Mouse (Mus musculus): Measurements from ENCODE around the gene Usp48.

The Usp48 gene

DNA sequence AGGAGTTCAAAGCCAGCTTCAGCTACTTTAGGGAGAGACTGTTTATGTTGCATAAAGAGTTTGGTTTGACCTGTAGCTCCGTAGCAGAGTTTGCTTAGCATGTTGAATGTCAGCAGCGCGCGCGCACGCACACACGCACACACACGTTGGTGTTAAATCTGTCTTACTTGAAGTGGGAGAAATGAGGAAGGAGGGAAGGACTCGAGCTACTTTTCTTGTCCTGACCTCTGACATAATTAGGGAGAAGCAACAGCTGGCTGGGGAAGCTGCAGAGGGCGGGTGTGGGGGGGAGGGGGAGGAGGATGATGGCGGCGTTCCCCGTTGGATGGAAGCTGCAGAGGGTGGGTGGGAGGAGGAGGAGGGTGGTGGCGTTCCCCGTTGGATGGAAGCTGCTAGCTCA lies 16.7 kb downstream of the Usp48 start:
- no peak for DNase-seq

- DNase-seq = no peak
Observed at GRCm38 (mm10) chr4:137622847-137623246, 29.3 kb downstream of the Usp48 start.

- DNase-seq = no peak
Observed at GRCm38 (mm10) chr4:137627476-137628235, 34.1 kb downstream of the Usp48 start.

- DNase-seq = no peak
Observed at GRCm38 (mm10) chr4:137628400-137628799, 34.8 kb downstream of the Usp48 start.

DNA sequence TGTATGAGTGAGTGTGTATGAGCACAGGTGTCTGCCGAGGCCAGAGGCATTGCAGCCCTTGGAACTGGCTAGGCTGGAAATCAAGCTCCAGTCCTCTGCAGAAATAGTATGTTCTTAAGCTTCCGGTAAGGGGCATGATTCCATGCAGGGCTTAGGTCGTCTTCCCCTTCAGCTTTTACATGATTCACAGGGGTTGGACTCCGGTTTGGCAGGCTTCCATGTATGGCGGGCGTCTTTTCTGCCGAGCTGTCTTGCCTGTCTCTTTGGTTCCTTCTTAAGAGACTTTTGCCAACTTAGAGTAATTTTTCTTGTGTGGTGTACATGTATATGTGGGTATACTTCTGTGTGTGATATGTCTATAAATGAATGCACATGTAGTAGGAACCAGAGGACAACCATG lies 35.8 kb downstream of the Usp48 start:
- DNase-seq = peak; percentile 21

DNA sequence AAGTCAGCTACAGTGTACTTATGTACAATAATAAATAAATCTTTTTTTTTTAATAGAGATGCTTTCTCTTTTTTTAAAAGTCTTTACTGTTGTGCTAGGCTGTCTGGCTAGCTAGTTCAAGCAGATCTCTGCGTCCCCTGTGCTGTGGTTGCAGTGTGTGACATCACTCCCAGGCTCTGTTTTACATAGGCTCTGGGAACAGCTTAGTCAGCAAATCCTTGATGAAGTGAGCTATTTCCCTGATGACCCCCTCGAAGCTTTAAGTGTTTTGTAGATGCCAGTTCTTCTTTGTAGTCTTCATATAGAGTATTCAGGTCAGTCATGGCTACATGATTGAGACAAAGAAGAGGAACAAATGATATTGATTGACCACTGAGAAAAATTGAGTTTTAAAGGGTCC lies 36.6 kb downstream of the Usp48 start:
- no peak for DNase-seq

DNA sequence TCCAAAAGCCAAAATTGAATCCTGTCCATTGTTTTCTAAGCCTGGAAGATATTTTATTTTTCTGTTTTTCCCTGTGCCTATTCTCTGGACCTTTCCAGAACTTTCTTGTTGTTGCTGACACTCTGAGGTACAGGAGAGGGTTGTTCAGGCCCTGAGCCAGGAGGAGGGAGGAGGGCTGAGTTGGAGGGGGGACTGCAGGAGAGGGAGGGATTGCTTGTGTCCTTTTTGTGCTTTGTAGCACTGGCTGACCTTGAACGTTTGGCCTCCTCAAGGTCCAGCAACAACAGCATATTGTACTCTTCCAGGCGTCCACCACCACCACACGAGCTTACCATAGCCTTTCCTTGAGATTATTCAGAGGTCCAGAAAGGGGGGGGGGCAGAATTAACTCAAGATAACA lies 38.0 kb downstream of the Usp48 start:
- DNase-seq = no peak

DNA sequence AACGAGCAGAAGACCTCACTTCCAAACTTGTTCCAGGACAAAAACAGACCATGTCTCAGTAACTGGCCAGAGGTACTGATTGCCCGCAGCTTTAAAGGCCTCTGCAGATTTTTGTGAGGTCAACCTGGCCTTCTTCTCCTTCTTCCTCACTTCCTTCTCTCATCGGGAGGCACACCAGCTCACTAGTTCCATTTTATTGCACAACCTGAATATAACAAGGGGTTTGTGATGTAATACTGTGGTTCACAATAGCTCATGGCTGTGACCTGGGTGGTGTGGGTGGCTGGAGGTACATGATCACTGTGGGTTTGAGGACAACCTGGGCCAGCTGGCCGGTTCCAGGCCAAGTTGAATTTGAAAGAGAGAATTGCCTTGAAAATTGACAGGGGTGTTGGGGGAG lies 39.8 kb downstream of the Usp48 start:
- DNase-seq = no peak

GRCm38 (mm10) chr4:137636597-137636996 lies 43.0 kb downstream of the Usp48 start:
- no peak for DNase-seq

DNA sequence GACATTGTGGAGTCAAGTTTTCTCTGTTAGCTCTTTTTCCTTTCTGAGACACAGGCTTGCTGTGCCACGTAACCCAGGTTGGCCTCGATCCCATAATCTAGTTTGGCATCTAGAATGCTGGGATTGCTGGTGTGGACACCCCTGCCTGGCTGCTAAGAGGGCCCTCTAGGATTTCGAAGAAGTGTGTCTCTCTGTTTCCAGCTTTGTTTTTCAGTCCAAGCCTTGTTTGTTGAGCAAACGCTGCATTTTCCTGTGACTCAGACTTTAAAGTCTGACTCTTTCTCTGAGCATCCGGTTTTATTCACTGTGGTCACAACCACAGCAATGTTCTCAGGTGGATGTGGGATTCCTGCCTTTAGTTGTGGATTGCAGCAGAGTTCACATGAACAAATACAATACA lies 48.0 kb downstream of the Usp48 start:
- DNase-seq = no peak

DNA sequence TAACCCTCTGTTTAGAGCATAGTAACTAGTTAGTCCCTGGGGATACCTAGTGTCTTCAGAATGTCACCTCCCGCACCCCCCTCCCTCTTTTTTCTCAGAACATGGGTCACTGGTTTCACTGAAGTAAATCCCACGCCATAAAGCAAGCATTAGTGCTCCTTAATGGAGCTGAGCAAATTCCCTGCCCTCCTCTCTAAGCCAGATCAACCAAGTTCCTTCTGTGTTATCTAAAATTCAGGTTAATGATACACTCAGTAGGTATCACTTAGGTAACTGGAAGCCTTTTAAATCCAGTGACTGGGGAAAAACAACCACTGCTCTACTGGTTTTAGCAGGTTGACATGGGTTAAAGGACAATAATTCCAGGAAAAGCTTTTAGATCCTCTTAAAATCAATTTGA lies 48.5 kb downstream of the Usp48 start:
- DNase-seq = no peak

DNA sequence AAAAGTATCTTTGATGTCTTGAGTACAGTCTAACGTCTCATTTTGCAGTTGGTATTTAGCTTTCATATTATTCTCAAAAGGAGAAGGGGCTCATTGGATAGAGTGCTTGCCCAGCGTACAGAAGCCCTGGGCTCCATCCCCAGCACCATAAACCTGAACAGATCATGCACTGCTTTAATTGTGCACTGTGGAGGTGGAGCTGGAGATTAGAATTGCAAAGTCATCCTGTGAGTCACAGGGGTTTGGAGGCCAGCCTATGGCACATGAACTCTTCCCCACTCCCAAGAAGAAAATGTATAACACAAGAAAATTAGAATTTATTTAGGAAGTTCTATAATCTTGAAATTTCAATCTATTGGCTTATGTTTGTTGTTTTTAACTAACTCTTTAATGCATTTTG lies 49.9 kb downstream of the Usp48 start:
- DNase-seq = no peak

GRCm38 (mm10) chr4:137646262-137646661 lies 52.7 kb downstream of the Usp48 start:
- DNase-seq = no peak

DNA sequence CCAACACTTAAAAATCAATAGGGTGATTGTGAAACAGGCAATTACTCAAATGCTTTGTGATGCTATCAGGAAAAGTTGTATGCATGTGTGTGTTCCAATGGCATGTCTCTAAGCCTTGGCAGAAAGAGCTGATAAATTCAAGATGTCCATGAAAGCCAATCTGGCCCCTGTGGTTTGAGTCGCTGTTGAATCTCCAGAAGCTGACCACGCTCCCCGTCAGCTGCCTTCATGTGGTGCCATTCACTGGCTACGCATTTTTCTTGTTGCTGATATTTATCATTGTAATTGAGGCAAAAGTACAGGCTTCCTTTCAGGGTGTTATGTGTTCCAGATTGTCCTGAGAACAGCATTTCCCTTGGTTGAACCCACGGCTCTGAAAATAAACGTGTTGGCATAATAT lies 54.1 kb downstream of the Usp48 start:
- no peak for DNase-seq

- DNase-seq = no peak
Observed at GRCm38 (mm10) chr4:137648230-137648629, 54.7 kb downstream of the Usp48 start.

DNA sequence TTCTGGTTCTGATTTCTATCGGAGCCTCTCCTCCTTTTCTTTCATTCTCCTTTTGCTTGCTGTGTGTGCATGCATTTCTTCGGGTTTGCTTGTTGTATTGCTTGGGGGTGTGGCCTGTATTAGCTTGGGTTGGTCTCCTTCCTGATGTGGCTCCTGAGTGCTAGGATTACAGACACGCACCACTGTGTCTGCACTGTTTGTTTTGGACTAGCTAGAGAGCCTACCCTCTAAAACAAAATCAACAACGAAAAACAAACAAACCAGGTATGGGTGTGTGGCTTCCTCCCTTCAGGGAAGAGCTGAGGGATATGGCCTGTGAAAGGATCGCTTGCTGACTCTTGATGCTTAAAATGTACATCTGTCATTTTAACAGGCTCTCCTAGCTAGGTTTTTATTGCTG lies 57.4 kb downstream of the Usp48 start:
- DNase-seq = no peak

DNA sequence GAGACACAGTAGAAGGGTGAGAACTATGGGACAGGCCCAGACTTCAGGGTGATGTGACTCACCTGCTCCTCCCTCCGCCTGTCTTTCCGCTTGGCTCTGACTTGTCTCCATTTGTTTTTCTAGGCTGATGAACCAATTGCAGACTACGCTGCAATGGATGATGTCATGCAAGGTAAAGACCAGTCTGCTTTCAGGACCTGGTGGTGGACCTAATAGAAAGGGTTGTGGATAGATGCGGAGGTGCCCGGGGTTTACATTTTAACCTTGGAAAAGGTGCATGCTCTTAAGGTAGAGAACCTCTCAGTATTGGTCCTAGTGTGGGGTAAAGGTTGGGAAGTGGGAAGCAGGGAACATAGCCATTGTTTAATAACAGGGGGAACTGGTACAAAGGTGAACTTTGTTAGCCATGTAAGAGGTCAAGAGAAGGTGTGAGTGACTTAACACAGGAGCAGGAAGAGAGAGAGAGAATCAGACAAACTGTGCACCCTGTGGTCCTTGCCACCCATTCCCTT lies 59.3 kb downstream of the Usp48 start:
- DNase-seq = no peak

- DNase-seq = no peak
Observed at GRCm38 (mm10) chr4:137655241-137656031, 61.9 kb downstream of the Usp48 start.

- no peak for DNase-seq
Observed at GRCm38 (mm10) chr4:137657674-137658073, 64.1 kb downstream of the Usp48 start.

DNA sequence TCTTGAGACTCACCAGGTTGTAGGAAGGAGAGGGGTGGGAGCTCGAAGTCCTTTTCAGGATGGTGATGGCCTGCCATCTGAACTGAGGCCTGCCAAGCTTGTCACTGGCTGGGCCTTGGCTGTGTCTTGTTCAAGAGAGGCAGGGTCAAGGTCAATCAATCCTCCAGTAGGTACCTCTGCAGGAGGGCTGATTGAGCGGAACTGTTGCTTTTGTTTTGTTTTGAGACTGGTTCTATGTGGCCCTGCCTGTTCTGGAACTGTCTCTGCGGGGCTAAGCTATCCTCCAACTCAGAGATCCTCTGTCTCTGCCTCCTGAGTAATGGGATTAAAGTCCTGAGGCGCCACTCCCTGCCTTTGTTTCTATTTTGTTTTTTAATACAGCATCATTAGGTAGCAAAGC lies 66.0 kb downstream of the Usp48 start:
- no peak for DNase-seq

GRCm38 (mm10) chr4:137660364-137661077 lies 67.0 kb downstream of the Usp48 start:
- DNase-seq = no peak

DNA sequence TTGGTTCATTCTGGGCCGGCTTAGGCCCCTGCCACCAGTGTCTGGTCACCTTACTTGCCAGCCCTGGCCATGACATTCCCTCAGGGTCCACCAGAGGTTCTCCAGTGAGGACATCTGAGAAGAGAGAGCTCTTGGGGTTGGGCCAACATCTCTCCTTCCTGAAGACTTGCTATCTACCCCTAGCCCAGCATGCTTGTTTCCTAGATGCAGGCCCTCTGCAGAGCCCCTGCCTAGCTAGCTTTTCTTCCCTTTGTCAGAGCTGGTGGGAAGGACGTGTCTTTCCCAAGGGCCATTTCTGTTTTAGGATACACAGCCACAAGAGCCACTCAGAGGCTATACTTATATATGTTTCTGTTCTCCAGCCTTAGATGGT lies 67.5 kb downstream of the Usp48 start:
- DNase-seq = no peak

GRCm38 (mm10) chr4:137661547-137661946 lies 68.0 kb downstream of the Usp48 start:
- DNase-seq = no peak

DNA sequence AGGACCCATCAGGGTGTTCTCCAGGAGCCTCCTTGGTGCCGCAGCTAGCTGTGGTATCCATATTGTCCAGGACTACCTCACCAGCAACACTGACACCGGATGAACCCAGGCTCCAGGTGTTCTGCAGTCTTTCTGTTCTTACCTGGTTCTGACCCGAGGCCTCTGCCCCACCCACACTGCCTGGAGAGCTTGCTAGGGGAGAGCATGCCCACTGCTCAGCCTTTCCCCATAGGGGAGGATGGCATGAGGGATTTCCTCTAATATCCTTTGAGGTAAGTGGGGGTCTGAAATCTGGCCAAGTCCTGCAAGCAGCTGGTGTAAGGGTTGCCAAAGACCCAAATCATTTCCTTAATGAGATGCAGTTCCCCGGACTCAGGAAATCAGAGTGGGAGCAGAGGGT lies 69.9 kb downstream of the Usp48 start:
- DNase-seq = no peak

Measured in right cerebral cortex, postnatal 4 days (tissue).